Mouse (Mus musculus) Patski (cell line): ENCODE measurements around the gene Aqp9. TPM values are rescaled to one million over a fixed set of nuclear protein-coding genes. Genes with fewer than 3 reads are reported as not detected.

ENCODE experiments used
- ATAC-seq: fragments of 100-300 bp; one replicate; pipeline ENCODE4 v1.8.0; 2021
- CTCF ChIA-PET: fragments of 350-600 bp; sonication (Branson Sonifier 250); formaldehyde crosslinking; loops from one replicate; lab custom pipeline; 2022; ENCODE audit warnings: inconsistent platforms; lab: Charles Lee
- POLR2A ChIA-PET: fragments of 350-600 bp; sonication (Branson Sonifier 250); formaldehyde crosslinking; loops from one replicate; lab custom pipeline; 2022; ENCODE audit warnings: antibody characterized with exemption, inconsistent platforms; lab: Charles Lee
- DNase-seq: peaks from one replicate; pipeline ENCODE4 v3.0.0-alpha.2; 2011; ENCODE audit warnings: low read depth, low spot score
- H3K27me3 ChIP-seq: fragments of 371-371 bp; one replicate; pipeline ENCODE4 v1.5.1; 2021
- CTCF ChIP-seq: fragments of 100-300 bp; IDR thresholded peaks from one replicate; pipeline ENCODE4 v1.5.1; 2021
- in situ Hi-C: fragments of 300-500 bp; cut with MboI; formaldehyde crosslinking; loops from 3 replicates; pipeline ENCODE4 v1.11.1; 2018; ENCODE audit warnings: low pct_unique_long_range_greater_than_20kb, mixed read lengths
- polyA plus RNA-seq: library from polyadenylated mRNA; unstranded; gene quantifications from one replicate; pipeline ENCODE4 v1.2.3, GENCODE M21; 2021

Aqp9 gene
- polyA plus RNA-seq, 1 experiment from 2014 or later: 0.30 TPM

DNA sequence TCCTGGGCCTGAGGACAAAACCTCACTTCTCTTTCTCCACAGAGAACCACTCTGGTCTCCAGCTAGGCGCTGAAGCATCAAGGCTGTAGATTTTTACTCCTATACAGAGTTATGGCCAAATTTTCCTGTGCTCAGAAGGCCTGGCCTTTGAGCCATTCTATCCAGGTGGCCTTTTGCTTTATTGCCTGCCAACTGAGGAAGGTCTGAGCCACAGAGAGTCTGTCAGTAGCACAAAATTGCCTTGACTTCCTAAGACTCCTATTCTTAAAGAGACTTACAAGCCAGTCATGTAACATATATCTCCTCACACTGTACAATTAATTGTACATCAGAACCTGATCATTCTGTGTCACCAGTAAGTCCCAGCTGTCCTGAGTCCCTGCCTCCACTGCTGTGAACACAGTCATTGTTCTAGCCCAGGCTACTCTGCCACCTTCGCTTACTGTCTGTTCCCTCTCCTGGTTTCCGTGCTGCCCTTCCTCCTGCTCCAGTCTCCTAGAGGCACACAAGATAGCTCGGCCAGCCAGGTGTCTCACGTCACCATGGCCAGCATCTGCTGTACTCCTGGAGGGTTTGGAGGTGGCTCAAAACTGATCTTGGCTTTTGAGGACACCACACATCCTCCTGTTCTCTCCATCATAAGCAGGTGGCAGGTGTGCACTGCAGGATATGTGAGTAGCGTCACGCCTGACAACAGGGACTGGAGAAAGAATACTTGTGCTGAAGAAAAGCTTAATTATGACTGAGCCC lies 96.7 kb downstream of the Aqp9 start:
- CTCF ChIA-PET: no interaction called here
- no peaks in the 10 kb centered on the region for H3K27me3 ChIP-seq
- in situ Hi-C loops: loop anchor here (10.0 kb wide), 1 partner anchor 397 kb away; the partner anchor contains the start of gene Adam10
- POLR2A ChIA-PET: no interaction called here
- DNase-seq (no peak), ATAC-seq (no peak)
- TF ChIP-seq CTCF: no peak

DNA sequence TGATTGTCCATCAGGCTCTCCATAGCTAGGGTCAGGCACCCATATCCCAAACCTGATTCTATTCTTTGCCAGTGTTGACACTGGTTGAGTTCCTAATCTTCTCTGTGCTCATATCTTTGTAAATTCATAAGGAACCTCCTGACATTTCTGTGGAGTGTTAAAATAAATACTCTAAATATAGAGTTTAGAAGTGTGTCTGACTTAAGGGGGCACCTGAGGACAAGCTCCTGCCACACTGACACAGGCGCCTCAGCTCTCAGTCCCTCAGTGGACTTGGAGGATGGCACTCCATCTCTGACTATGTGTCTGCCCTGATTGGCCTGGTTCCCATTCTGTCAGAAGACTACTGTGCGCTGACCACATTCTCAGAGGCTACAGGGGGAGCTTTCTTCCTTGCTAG lies 97.9 kb downstream of the Aqp9 start:
- TF ChIP-seq CTCF: no peak
- DNase-seq (no peak), ATAC-seq (no peak)
- ChIA-PET CTCF (no interaction called here), POLR2A (no interaction called here)
- in situ Hi-C loops: loop anchor here (10.0 kb wide), 1 partner anchor 396 kb away; the partner anchor contains the start of gene Adam10
- no peaks in the 10 kb centered on the region for H3K27me3 ChIP-seq

DNA sequence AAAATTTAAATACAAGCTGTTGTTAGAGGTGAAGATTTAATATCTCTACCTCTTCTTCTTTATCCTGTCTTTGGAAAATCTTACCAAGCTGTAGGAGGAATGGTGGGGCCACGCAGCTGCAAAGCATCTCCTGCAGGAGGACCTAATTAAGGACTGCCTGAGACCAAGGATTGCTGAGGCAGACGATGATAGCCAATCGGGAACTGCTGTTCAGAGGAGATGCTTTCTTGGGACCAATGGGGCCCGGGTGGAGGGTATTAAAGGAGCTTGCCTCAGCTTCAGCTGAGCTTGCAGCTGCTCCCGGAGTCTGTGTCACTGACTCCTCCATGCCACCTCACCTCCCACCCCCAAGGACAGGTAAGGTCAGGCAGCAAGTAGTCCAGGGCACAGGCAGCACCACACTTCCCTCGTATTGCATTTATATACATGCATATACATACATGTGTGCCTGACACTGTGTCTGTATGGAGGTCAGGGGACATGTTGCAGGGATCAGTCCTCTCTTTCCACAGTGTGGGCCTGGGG lies 99.6 kb downstream of the Aqp9 start:
- CTCF ChIA-PET: interaction anchor here (1.4 kb wide), 1 partner anchor 11 kb away, joined by 4 read pairs; no protein-coding TSS in a partner anchor
- in situ Hi-C loops: no loop called here
- POLR2A ChIA-PET: no interaction called here
- no peak for TF ChIP-seq CTCF
- no peak for ATAC-seq
- DNase-seq: no peak
- H3K27me3 ChIP-seq: no peaks in the 10 kb centered on the region

DNA sequence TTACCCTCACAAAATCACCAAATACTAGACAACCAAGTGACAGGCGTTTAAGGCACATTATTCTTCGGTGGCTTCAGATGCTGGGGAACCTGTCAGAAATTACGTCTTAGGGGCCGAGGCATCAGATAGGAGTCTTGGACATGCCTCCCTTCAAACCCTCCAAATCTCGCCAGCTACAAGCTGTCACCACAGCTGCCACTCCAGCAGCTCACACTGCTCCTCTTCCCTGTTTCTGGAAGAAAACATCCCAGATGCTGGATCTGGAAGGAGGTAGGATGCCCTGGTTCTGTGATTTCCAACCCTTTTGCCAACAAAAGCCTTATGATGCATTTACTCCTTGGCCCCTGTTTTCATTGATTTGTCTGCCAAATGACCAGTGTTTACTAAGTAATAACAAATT lies 101.3 kb downstream of the Aqp9 start:
- H3K27me3 ChIP-seq: no peaks in the 10 kb centered on the region
- ChIA-PET CTCF (no interaction called here), POLR2A (no interaction called here)
- ATAC-seq: no peak
- in situ Hi-C loops: no loop called here
- no peak for TF ChIP-seq CTCF
- DNase-seq: no peak

DNA sequence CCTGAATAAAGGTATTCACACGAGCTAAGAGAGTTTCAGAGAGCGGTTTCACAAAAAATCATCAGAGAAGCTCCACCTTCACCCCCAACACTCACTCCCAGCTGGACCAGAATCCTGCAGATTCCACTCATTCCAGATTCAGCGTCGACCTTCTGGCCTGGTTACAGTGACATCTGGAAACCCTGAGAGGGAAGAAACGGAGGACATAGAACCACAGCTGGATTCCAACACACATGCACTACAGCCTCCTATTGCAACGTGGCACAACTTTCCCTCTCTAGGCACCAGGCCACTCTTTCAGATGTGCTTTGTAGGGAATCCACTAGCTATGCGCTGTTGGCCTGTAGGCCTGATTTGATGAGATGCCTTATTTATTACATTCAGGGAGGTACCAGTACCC lies 102.0 kb downstream of the Aqp9 start:
- ChIA-PET CTCF (no interaction called here), POLR2A (no interaction called here)
- TF ChIP-seq CTCF: no peak
- in situ Hi-C loops: no loop called here
- no peaks in the 10 kb centered on the region for H3K27me3 ChIP-seq
- ATAC-seq (no peak), DNase-seq (no peak)

DNA sequence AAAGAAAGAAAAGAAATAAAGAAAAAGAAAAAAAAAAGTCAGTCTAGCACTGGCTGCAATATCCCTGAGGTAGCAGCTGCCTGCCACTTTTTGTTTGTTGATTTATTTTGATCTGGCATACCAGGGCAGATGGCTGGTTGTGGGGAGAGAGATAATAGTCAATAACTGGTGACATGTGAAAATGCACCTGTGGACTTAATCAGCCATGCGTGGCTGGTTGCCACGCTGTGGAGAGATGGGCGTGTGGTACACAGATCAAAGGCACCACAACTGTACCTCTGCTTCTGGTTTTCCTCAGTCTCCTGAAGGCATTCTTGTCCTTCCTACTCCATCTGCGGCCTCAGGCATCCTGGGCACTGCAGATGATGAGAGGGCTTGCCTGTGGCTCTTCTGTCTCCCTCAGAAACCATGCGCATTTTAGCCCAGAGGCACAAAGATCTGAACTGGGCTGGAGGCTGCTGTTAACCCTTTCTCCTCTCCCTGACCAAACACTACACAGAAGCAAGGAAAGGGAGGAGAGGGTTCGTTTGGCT lies 103.1 kb downstream of the Aqp9 start:
- in situ Hi-C loops: no loop called here
- no peak for TF ChIP-seq CTCF
- H3K27me3 ChIP-seq: no peaks in the 10 kb centered on the region
- DNase-seq (no peak), ATAC-seq (no peak)
- ChIA-PET POLR2A (interaction anchor here (0.5 to 0.7 kb wide), 4 partner anchors 13 to 83 kb away, joined by 3 to 4 read pairs (median 4); no protein-coding TSS in a partner anchor), CTCF (no interaction called here)

DNA sequence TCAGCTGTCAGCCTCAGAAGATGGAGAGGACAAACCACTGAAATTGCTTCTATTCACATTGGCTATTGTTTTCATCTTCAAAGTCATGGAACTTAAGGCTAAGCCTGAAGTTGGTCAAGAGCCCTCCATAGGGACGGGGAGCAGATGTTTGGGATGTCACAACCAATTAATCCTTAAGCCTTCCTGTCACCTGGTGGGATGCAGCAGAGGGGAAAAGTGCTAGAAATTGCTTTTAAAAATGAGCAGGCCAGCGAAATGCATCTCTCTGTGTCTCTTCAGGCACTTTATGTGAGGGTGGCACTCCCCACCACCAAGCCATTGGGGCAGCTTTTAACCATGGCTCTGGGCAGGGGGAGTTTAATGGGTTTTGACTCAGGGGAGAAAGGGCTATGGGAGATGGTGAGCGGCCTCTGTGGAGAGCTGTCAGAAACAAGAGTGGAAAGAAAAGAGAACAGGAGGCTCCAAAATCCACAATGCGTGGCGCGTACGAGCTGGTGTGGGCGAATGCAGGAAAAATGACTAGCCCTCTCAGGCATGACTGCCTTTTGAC lies 104.1 kb downstream of the Aqp9 start:
- CTCF ChIA-PET: interaction anchor here (2.0 kb wide), 1 partner anchor 12 kb away, joined by 4 read pairs; no protein-coding TSS in a partner anchor
- ATAC-seq (no peak), DNase-seq (no peak)
- in situ Hi-C loops: no loop called here
- TF ChIP-seq CTCF: no peak
- H3K27me3 ChIP-seq: no peaks in the 10 kb centered on the region
- POLR2A ChIA-PET: interaction anchor here (0.7 kb wide), 1 partner anchor 47 kb away, joined by 4 read pairs; no protein-coding TSS in a partner anchor

DNA sequence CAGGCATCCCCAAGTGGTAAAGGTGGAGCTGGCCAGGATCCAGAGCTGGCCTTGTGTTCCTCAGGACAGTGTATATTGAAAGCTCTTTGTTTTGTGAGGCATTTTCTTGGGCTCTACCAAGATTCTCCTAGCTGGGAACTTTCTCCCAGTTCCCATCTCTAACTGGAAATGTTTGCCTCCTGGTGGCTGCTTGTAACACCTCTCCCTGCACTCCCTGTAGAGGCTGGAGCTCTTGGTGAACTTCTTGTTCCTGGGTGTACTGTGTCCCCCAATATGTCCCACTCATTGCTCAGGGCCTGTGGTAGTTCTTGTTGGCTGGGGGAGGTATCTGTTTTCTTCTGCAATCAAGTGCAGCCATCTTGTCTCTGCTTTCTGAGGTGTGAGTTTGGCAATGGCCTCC lies 104.9 kb downstream of the Aqp9 start:
- in situ Hi-C loops: no loop called here
- POLR2A ChIA-PET: no interaction called here
- ATAC-seq: no peak

DNA sequence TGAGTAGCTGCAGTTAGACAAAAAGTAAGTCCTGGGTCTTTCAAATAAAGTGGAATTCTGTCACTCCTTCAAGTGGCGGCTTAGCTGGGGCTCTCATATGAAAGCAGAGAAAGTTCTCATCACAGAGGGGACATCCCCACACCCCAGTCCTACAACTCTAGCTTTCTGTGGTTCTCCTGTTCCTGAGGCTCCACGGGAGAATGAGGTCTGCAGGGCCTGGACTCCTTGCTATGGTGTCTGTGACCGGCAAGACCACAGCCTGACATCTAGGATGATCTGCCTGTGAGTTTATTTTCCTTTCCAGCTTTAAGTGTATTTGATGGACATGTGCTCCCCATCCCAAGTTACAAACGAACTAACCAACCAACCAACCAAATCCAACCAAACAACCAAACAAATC lies 105.5 kb downstream of the Aqp9 start:
- in situ Hi-C loops: no loop called here
- ChIA-PET CTCF (interaction anchor here (2.0 kb wide), 1 partner anchor 10 kb away, joined by 4 read pairs; no protein-coding TSS in a partner anchor), POLR2A (no interaction called here)
- DNase-seq (no peak), ATAC-seq (no peak)
- H3K27me3 ChIP-seq: no peaks in the 10 kb centered on the region
- no peak for TF ChIP-seq CTCF

More for the DNA sequence above, 104.9 kb downstream of the Aqp9 start:
- CTCF ChIA-PET: interaction anchor here (2.0 kb wide), 1 partner anchor 11 kb away, joined by 4 read pairs; no protein-coding TSS in a partner anchor
- no peak for TF ChIP-seq CTCF
- no peak for DNase-seq
- no peaks in the 10 kb centered on the region for H3K27me3 ChIP-seq

DNA sequence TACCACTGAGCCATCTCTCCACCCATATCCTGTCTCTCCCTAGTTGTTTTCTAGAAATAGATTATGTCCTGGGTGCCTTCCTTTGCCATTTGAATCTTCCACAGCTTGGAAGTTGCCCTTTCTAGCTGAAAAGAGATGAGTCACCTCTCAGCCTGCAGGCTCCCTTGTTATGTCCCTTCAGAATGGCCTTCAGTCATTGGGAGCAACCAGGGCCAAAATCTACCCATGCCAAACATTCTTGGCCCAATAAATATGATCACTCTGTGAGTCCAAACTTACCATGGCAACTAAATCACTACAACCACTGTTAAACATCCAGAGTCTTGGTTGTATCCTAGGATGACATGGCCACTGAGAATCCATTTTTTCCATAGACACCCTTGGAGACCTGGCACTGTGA lies 106.2 kb downstream of the Aqp9 start:
- in situ Hi-C loops: no loop called here
- ChIA-PET CTCF (no interaction called here), POLR2A (interaction anchor here (0.7 kb wide), 1 partner anchor 161 kb away, joined by 3 read pairs; no protein-coding TSS in a partner anchor)
- DNase-seq (no peak), ATAC-seq (no peak)
- TF ChIP-seq CTCF: no peak
- no peaks in the 10 kb centered on the region for H3K27me3 ChIP-seq

Other genes starting within 250 kb of the Aqp9 start
- gene Lipc, start 216.5 kb downstream of the Aqp9 start, polyA plus RNA-seq: 0.17 TPM
- 138 TPM for gene Aldh1a2, start 47.1 kb upstream of the Aqp9 start, polyA plus RNA-seq